Mouse (Mus musculus): Measurements from ENCODE around the gene Olfr1086. TPM values are rescaled to one million over a fixed set of nuclear protein-coding genes. Genes with fewer than 3 reads are reported as not detected.

Olfr1086 gene
- polyA plus RNA-seq (2012; ENCODE audit: low replicate concordance) = not detected in 2 replicates

DNA sequence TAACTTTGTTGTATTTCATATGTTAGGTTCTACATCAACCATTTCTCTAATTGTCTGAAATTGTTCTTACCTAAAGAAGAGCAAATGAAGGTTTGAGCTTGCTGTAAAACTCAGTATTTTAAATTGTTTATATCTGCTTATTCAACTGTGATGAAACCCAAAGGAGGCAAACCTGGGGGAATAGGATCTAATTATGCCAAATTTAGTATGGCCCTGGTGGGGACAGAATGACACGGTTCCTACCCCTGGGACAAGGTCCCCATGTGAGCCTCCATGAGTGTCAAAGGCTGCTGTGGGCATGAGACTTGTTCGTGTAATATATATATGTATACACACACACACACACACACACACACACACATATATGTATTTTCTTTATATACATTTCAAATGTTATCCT is at the start of gene Olfr1086:
Olfr1086 (minus strand) TSS at position 101 of the 400 bp plus-strand sequence.

DNA sequence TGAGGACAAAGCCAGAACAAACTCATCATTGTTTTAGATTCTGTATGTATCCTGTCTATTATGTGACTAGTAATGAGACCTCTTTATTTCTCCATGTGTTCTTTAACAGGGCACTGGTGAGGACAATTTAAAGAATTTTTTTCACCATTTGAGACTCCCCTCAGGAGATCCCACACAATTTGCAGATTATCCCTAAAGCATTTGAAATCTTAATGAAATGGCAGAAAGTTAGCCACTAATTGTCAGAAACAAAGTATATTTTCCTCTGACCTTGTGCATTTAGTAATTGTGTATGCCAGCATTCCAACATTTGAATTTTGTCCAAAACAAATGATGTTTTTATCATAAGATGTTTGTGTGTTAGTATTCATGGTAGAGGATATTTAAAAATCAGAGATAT is 18.4 kb upstream of the Olfr1086 start, which contains the start of gene Olfr1087:
Olfr1087 (minus strand) TSS at position 101 of the 400 bp plus-strand sequence.

DNA sequence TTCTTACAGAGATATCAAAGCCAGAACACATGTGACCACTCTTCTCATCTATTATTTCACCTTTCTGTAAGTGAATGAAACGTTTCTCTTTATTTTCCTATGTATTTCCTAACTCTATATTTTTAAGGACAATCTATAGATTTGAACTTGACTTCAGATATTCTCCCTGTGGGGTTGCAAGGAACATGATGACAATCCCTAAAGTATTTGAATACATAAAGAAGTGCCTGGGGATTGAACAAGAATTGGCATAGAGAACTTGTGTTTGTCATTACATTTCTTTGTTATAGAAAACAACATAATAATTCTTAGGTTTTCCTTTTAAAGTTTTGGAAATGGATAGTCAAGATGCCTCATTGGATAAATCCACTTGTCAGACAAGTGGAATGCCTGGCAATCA is 18.0 kb downstream of the Olfr1086 start, which contains the start of gene Olfr1085:
Olfr1085 (minus strand) TSS at position 101 of the 400 bp plus-strand sequence.

DNA sequence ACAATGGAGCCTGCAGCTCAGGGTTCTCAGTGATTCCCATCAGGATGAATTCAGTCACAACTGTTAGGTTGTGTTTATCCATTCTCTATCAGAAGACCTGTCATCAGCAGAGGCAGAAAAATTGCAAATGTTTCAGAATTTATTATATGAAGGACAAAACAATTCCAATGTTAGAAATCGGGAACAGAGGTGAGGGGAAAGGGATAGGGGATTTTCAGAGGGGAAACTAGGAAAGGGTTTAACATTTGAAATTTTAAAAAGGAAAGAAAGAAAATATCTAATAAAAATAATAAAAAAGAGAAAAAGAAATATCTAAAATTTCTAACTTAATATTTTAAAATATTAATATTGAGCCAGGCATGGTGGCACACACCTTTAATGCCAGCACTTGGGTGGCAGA is 40.3 kb downstream of the Olfr1086 start, which contains the start of gene Olfr1084:
Olfr1084 (minus strand) TSS at position 101 of the 400 bp plus-strand sequence.

Other genes starting within 250 kb of the Olfr1086 start
- not detected in 2 replicates for gene Olfr1065, start 229.5 kb downstream of the Olfr1086 start, polyA plus RNA-seq (2012; ENCODE audit: low replicate concordance)
- not detected in 2 replicates for gene Olfr1066, start 223.8 kb downstream of the Olfr1086 start, polyA plus RNA-seq (2012; ENCODE audit: low replicate concordance)
- not detected in 2 replicates for gene Olfr228, start 192.7 kb downstream of the Olfr1086 start, polyA plus RNA-seq (2012; ENCODE audit: low replicate concordance)
- not detected in 2 replicates for gene Olfr1076, start 171.6 kb downstream of the Olfr1086 start, polyA plus RNA-seq (2012; ENCODE audit: low replicate concordance)
- not detected in 2 replicates for gene Olfr1079, start 137.6 kb downstream of the Olfr1086 start, polyA plus RNA-seq (2012; ENCODE audit: low replicate concordance)
- not detected in 2 replicates for gene Olfr1080, start 121.9 kb downstream of the Olfr1086 start, polyA plus RNA-seq (2012; ENCODE audit: low replicate concordance)
- not detected in 2 replicates for gene Olfr1082, start 81.1 kb downstream of the Olfr1086 start, polyA plus RNA-seq (2012; ENCODE audit: low replicate concordance)
- not detected in 2 replicates for gene Olfr1084, start 40.4 kb downstream of the Olfr1086 start, polyA plus RNA-seq (2012; ENCODE audit: low replicate concordance)
- gene Olfr1085, start 18.1 kb downstream of the Olfr1086 start, polyA plus RNA-seq (2012; ENCODE audit: low replicate concordance) = not detected in 2 replicates
- 0.05 TPM in 1 of 2 replicates, not detected in the other for gene Olfr1087, start 18.3 kb upstream of the Olfr1086 start, polyA plus RNA-seq (2012; ENCODE audit: low replicate concordance)
- not detected in 2 replicates for gene Olfr1089, start 53.6 kb upstream of the Olfr1086 start, polyA plus RNA-seq (2012; ENCODE audit: low replicate concordance)
- gene Olfr1090, start 78.9 kb upstream of the Olfr1086 start, polyA plus RNA-seq (2012; ENCODE audit: low replicate concordance) = not detected in 2 replicates
- gene Olfr1093, start 102.4 kb upstream of the Olfr1086 start, polyA plus RNA-seq (2012; ENCODE audit: low replicate concordance) = not detected in 2 replicates
- not detected in 2 replicates for gene Olfr141, start 129.9 kb upstream of the Olfr1086 start, polyA plus RNA-seq (2012; ENCODE audit: low replicate concordance)
- not detected in 2 replicates for gene Olfr1094, start 144.6 kb upstream of the Olfr1086 start, polyA plus RNA-seq (2012; ENCODE audit: low replicate concordance)
- not detected in 2 replicates for gene Olfr1095, start 171.6 kb upstream of the Olfr1086 start, polyA plus RNA-seq (2012; ENCODE audit: low replicate concordance)
- not detected in 2 replicates for gene Gm13723, start 194.7 kb upstream of the Olfr1086 start, polyA plus RNA-seq (2012; ENCODE audit: low replicate concordance)
- gene Olfr1097, start 212.1 kb upstream of the Olfr1086 start, polyA plus RNA-seq (2012; ENCODE audit: low replicate concordance) = not detected in 2 replicates
- not detected in 2 replicates for gene Olfr1098, start 244.5 kb upstream of the Olfr1086 start, polyA plus RNA-seq (2012; ENCODE audit: low replicate concordance)